Mouse (Mus musculus): Measurements from ENCODE around the gene Fastkd3.

The Fastkd3 gene

DNA sequence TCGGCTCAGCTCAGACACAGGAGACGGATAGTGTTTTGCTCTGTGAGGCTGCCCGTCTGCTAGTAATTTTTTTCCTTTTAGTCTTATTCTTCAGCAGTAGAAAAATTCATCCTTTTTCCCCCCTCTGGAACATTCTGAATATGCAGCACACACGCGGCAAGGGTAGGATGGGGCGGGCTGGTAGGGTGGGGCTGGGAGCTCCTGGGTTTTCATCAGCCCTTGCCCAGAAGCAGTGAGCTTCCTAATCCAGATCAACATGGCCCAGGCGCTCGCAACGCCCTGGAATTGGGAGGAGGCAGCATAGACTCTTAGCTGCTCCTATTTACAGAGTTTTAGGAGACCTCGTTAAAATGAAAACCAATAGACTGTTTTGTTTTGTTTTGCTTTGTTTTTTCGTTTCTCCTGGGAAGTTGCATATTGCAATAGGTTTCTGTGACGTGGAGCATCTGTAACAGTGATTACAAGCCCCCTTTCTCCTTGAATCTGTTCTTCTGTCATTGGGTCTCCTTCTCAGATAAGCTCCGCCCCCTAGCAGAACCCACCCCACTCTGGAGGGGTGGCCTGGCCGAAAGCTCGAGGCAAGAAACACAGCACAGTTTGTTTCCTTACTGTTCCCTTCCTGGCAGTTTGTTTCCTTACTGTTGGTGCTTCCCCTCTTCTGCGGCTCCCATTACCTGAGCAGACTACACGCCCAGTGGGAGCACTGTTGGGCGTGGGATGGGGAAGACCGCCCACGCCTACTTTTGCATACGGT, 25.8 kb downstream of the Fastkd3 start:
- no peak for DNase-seq (ENCODE audit: inconsistent age in 2 of 2, low spot score in 1 of 2)

DNA sequence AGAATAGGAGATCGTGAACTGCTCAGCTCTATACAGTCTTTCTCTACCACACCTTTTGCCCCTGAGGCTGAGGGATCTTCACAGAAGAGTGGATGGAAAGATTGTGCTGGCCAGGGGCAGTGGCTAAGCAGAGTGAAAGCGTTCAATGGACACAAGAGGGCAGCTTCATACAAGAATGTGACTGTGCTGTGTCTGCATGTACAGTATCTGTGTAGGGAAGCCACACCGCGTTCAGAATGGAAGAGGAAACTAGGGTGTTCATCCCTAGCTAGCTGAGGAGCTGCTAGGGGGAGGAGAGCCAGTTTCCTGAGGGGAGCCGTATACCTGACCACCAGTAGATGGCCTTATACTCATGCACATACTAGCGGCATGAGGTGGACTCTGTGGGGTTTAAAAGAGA, 40.8 kb downstream of the Fastkd3 start:
- DNase-seq (ENCODE audit: inconsistent age in 2 of 2, low spot score in 1 of 2): no peak

DNA sequence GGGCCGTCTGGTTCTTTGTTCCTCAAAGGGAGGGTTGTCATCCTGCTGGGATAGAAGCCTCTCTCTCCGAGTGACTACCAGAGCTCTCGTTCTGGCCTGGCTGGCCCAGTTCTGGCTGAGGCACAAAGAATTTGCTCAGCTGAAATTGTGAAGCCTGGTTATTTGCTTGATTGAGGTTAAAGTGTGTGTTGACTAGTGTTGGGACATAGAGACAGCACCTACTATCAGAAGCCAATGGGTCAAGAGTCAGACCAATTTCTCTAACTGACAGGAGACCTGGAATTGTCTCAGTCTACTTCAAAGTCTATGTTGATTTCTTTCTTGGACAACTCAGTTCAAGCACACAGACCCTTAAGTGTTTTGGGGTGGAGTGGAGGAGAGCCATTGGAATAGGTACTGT, 45.0 kb downstream of the Fastkd3 start:
- DNase-seq (ENCODE audit: inconsistent age in 2 of 2, low spot score in 1 of 2): no peak
